Mouse (Mus musculus) liver, adult (tissue): ENCODE data around the gene Il9.

Source experiments
- GATA4 ChIP-seq: IDR thresholded peaks from 2 replicates; pipeline ENCODE4 v1.6.1; 2014; ENCODE audit warnings: mild to moderate bottlenecking, low read length; ENCODE audit not compliant: insufficient replicate concordance

The Il9 gene

DNA sequence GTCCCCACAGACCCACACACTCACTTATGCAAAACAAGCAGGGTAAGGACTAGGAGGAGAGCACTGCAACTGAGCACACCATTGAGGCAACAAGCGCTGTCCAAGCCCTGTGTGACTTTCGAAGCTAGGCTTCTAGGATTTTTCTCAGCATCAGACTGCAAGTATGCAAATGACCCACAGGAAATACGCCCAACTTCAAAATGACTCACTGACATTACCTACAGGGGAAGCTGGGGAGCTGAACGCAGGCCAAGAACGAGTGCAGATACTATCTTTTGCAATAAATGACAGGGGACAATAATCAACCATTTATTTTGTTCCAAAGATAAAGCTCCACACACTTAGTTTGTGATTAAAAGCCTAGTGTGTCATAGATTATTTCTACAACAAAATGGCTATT is 6.0 kb upstream of the Il9 start:
- no peak for TF ChIP-seq GATA4

DNA sequence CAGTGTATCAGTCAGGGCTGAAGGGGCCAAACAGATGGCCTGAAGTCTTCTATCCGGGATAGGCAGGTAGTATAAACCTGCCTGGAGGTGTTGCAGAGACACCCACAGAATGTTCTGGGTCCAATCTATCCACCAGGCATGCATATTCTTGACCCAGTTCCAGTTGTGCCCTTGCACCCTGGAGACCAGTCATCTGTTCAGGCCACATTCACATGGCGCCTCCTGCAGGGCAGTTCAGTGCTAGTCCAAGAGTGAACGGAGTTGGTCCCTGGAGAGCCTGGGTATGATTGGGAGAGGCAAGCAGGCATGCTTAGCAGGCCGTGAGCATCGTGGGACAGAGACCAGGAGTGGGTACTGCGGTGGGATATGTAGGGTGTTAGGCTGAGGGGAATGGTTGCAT is 4.0 kb downstream of the Il9 start:
- TF ChIP-seq GATA4: no peak

DNA sequence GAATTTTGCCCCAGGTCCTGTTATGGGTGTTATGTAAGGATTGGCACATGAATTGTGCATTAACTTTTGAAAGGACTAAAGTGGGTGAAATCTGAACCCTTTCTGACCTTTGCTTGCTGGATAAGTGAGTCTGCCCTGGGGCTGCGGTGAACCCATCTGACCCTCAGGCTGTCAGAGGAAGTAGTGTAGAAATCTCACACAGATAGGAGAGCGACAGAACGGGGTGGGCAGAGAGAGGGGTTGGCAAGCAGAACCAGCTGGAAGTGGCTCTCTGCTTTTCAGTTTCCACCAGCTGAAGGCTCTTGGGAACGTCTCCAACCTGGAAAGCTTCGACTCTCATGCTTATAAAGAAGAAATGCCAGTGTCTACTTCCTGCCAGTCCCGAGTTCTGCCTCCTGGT is 4.8 kb downstream of the Il9 start:
- TF ChIP-seq GATA4: no peak

DNA sequence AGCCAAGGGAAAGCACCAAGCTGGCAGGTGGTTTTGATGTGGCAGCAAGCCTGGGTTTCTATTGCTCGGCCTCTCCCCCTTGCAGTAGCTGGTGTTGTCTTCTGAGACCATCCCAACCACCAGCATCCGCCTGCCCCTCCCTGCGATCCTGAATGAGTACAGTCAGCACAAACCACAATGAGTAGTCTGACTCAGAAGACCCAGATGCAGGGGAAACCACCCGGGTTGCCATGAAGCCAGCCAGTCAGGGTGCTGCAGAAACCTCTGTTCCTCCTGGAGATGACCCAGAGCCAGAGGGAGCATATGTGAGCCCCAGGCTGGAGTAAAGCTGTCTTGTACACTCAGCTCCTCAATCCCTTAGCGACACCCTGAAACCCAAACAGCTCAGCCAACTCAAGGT is 5.3 kb downstream of the Il9 start:
- no peak for TF ChIP-seq GATA4

DNA sequence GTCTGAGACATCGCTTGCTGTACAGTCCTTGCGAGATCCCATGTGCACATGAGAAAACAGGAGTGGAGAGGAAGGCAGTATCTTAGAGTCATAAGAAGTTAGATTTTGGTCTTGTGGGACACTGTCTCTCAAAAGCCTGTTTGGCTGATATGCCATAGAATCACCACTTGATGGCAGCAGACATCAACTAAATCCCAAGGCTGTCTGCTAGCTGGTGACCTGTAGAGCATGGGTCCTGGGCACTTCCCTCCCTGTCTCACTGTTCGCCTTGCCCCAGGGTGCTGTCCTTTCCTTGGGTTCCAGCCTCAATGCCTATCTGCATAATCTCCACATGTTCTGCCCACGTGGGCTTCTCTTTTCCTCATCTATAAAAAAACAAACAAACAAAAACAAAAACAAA is 6.7 kb downstream of the Il9 start:
- no peak for TF ChIP-seq GATA4

DNA sequence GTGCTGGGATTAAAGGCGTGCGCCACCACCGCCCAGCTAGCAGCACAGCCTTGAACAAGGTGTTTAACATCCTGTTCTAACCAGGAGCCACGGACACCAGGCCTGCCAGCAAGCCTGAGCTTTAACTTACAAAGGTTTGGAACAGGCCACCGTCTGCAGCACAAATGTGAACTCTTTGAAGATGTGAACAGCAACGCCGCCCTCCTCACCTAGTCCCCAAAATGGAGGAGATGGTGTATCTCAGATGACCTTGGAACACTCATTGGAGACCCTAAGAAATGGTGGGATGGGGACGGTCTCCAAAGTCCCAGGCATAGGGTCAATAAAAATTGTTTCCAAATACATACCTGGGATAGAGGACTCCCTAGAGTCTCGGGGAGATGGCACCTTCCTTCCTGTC is 9.4 kb downstream of the Il9 start:
- TF ChIP-seq GATA4: no peak

DNA sequence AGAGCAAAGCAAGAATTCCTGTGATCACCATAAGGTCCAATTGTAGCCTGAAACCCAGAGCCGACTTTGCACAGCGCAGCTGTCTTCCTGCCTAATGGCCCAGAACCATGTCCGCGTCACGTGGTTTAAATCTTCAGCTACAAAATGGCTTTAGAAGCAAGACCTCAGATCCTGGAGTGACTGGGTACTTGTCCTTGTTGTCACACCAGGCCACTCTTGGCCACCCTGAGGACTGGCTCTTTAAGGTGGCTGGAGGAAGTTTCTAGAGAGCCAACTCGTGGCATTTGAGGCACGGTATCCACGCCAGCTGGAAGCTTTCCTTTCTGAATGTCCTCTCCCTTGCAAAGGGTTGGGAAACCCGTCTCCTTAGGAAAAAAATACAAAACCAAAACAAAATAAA is 10.1 kb downstream of the Il9 start:
- no peak for TF ChIP-seq GATA4

DNA sequence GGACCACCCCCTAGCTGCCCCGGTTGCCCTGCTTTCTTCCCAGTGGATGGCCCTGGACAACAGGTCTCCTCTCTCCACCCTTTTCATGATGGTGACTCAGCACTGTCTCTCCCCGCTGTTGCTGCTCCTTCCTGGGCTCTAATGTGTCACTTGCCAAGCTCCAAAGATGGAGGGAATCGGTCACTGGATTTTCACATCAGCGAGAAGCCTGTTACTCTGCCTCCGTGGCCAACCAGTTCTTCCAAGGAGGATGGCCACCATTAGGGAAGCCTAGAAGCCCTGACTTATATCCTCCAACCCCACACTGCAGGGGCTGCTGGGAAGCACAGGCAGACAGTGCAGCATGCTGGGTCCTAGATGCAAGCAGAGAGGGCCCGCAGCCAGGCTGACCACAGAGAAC is 10.8 kb downstream of the Il9 start:
- no peak for TF ChIP-seq GATA4

DNA sequence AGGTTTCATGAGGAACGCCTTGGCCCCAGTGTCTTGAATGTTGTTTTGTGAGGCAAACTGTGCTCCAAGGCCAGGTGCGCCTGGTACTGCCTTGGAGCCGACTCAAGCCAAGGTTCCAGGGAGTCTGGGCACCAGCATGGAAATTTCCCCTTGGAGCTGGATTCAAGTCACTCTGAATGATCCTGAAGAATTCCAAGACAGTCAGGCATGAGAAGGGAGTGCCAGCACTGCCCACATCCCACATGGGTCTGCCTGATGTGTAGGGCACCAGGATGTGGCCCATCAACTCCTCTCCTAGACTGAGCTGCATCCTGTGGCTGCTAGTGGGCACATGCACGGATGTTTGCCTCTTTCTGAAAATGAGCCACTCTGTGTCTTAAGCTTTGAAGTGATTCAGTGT is 13.5 kb downstream of the Il9 start:
- TF ChIP-seq GATA4: no peak

DNA sequence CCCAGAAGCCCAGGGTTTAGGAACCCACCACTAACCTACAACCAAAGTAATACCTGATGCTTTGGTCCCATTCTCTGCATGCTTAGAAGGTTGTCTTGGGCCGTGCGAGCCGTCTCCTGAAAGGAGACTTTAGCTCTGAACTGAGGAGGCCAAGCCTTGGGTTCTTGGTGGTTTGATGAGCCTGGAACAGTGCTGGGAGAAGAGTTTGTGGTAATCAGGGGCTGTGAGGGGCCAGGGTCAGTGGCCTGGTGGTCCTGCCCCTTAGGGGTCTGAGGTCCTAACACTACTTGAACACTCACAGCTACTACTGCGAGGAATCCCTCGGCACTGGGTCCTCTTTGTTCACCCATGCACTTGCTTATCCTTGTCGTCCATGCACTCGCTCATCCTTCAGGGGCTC is 14.3 kb downstream of the Il9 start:
- no peak for TF ChIP-seq GATA4

DNA sequence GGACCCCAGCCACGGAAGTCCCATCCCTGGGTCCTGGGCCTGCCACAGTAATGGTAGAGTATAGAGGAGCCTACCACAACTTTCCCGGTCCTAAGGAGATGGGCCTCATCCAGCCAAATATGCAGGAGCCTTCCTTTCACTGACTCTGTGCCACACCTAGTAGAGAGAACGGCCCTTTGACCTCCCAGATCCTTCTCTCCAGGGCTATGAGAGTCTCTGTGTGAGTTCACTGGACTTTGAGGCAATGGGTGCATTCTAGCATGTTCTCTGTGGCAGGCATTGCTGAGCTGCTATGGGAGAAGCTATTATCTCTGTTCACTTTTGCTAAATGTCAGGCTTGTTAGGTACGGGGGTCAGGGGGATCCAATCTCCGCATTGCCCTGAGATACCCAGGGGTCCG is 18.3 kb downstream of the Il9 start:
- TF ChIP-seq GATA4: no peak

DNA sequence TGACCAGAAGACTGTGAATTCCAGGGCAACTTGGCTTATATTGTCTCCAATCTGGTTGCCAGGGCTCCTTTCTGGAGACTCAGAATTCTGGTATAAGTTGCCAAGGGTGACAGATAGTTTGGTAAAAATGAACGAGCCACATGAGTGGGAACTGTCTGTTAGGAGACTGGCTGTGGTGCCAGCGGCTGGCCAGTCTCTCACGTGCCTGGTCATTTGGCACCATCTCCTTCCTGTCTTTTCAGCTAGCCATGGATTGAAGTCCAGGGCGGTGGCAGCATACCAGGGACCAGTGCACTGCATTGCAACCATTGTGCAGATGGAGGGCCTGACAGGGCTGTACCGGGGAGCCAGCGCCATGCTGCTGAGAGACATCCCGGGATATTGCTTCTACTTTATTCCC is 18.8 kb downstream of the Il9 start:
- TF ChIP-seq GATA4: no peak

DNA sequence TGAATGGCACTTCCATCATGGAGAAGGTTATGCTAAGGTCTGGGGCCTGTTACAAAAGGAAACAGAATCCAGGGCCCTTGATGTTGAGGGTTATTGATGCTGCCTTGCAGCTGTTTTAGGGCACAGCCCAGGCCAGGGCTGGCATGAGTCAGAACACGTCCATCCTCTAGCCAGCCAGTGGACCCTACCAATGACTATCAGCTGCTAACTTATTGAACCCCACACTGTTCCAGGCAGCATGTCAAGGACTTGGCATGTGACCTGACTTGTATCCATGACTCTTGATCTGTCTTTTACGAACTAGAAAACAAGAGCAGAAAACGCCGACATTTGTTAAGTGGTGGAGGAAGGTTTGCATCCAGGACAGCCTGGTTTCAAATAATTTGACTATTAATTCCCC is 19.3 kb downstream of the Il9 start:
- TF ChIP-seq GATA4: no peak

DNA sequence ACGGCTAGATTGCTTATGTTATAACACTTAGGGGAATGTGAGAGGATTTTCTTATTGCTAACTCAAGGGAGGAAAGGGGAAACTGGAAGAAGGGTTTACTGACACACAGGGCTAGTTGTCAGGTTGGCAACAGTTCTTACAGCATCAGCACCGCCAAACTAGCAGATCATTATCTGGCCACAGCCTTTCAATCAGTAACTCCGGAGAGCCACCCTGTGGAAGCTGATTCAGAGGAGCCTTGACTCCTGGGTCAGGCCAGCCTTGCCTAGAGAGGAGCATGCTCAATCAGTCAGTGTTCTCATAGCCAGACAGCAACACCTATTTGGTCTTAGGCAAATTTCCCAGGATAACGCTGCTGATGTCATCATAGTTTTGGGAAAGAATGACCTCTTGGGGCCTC is 20.6 kb downstream of the Il9 start:
- TF ChIP-seq GATA4: peak; percentile 100

DNA sequence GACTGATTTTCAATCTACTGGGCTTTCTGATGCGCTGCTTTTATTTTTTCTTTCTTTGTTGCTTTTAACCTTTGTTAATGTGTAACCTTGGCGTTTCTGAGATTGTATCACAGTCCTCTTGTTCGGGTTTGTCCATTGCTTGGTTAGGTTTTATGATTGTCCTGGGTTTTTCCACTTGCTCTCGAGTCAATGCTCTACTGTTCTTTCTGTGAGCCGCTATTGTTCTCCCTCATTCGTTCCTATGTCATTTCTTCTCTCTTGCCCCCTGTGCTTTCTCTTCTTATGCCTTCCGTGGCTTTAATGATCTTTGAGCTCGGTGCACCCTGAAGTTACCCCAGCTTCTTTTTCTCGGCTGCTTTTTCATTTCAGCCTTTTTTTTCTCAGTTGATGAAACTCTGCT is 24.0 kb downstream of the Il9 start:
- no peak for TF ChIP-seq GATA4

DNA sequence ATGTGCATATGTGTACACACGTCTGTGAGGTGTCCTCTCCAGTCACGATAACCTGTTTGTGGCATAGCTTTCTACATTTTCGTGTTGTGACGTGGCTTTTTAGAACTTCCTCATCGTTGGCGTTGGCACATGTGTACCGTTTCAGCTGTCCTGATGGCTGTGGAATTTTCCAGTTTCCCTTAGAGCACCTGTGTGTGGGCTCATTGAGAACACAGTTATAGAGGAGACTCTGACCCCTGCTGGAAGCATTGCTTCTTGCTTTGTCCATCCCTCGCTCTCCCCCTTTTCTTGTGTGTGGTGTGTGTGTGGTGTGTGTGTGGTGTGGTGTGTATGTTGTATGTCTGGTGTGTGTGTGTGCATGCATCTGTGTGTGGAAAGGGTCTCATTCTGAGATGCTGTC is 32.0 kb downstream of the Il9 start:
- no peak for TF ChIP-seq GATA4

DNA sequence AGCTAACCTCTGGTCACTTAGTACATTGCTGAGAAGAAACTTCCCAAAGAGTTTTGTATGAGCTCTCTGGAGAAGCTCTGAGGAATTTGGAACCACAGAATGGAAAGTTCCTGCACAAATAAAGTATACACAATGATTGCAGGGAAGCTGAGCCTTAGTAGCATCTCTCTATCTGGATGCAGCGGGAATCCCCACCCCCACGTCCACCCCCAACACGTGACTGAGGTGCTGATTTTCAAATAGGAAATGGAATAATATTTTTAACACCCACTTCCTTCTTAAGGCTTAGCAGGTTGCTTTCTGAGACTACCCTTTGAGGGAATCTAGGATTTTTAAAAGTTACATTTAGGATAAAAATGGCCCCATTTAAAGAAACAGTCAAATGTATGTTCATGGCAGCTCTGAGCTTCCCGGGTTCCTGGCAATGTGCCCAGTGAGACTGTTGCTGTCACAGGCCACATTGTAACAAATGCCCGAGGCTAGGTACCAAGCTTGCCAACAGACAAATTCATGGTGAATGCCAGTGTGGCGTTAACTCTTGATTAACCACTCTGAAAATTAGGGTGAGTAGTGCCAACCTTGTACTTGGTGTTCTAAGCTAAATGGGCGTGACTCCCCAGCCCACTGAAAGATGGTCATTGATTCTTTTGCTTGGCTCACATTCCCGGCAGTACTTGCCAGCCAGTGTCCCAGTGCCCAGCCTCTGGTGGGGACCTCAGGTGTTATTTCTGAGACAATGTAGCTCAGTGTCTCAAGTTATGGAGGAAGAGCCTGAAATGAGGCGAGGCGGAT is 32.6 kb downstream of the Il9 start:
- no peak for TF ChIP-seq GATA4
